Mouse (Mus musculus) stomach, embryonic 15.5 days (tissue): ENCODE measurements at regions not wholly inside any gene's neighbourhood (a gene's known extent, or its start where the extent isn't known, plus 50 kb on each side); places are given as distances from the start of the nearest gene placed in this dataset.

Experiments used
- ATAC-seq: fragments of 200-750 bp; cut with Nextera tagmentation; 2 replicates; pipeline ENCODE4 v1.8.0; 2017; ENCODE audit warnings: low read depth, moderate number of reproducible peaks, moderate TSS enrichment; ENCODE audit not compliant: insufficient read depth, low FRiP score
- H3K27ac ChIP-seq: fragments of 300-500 bp; sonication (generic); 2 replicates; pipeline ENCODE4 v1.5.1; 2015; ENCODE audit warnings: mild to moderate bottlenecking, inconsistent platforms
- H3K27me3 ChIP-seq: fragments of 300-500 bp; sonication (generic); replicated peaks from 2 replicates; pipeline ENCODE4 v1.6.1; 2015; ENCODE audit warnings: inconsistent platforms
- H3K36me3 ChIP-seq: fragments of 300-500 bp; sonication (generic); 2 replicates; pipeline ENCODE4 v1.6.1; 2015; ENCODE audit warnings: inconsistent platforms
- H3K4me1 ChIP-seq: fragments of 300-500 bp; sonication (generic); 2 replicates; pipeline ENCODE4 v1.6.1; 2015; ENCODE audit warnings: inconsistent platforms
- H3K4me2 ChIP-seq: fragments of 300-500 bp; sonication (generic); 2 replicates; pipeline ENCODE4 v1.6.1; 2015; ENCODE audit warnings: mild to moderate bottlenecking, inconsistent platforms
- H3K4me3 ChIP-seq: fragments of 300-500 bp; sonication (generic); replicated peaks from 2 replicates; pipeline ENCODE4 v1.5.1; 2015; ENCODE audit warnings: inconsistent platforms
- H3K9ac ChIP-seq: fragments of 300-500 bp; sonication (generic); 2 replicates; pipeline ENCODE4 v1.6.1; 2015; ENCODE audit warnings: inconsistent platforms
- H3K9me3 ChIP-seq: fragments of 300-500 bp; sonication (generic); 2 replicates; pipeline ENCODE4 v1.6.1; 2016; ENCODE audit warnings: inconsistent platforms
- WGBS: fragments of 180-500 bp; shearing (Covaris S2); methylation state at CpG from one replicate; pipeline ENCODE4 v1.1.7; 2015; 5-methylcytosine and 5-hydroxymethylcytosine counted together

DNA sequence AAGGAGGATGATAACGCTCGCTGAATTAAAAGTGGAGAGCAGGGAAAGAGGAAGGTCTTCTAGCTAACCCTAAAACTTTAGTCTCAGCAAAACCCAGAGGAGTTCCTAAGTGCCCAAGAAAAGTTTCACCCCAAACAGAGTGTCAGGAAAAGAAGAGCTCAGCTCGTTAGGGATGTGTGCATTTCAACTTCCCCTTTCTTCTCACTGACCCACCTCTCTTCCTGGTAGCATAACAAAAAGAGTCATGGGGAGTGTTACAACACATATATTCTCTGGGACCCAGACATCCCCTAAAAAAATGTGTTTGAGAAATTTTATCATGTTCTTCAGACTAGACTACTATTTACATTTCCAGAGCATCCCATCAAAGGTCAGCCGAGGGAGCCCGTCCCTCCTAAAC is 432.6 kb downstream of the Mctp2 start:
- H3K9ac ChIP-seq: no peak overlapping the region
- no peaks in the 10 kb centered on the region for H3K4me1 ChIP-seq
- 73% methylated on average over 5 of the region's 5 CpGs for WGBS
- no peak overlapping the region for H3K4me3 ChIP-seq
- no peak for ATAC-seq
- H3K36me3 ChIP-seq: no peaks in the 10 kb centered on the region
- no peaks in the 10 kb centered on the region for H3K27me3 ChIP-seq
- no peak overlapping the region for H3K27ac ChIP-seq
- no peak overlapping the region for H3K4me2 ChIP-seq
- no peaks in the 10 kb centered on the region for H3K9me3 ChIP-seq

DNA sequence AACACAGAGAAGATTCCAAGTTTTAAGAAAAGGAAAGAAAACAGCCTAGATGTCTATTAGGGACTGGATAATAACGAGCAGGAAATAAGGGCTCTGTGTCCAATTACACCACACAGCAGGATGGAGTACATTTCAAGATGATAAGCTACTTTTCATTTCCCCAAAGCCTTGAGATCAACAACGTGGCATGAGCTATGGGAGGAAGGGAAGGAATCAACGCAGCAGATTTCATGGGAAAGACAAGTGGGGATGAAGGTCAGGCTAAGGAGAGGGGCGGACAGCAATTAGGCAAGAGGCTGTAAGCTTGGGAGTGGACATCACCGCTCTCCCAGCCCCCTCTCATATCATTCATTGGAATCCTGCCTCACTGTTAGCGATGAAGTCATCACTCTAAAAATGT is 433.5 kb downstream of the Mctp2 start:
- H3K27me3 ChIP-seq: no peaks in the 10 kb centered on the region
- H3K9me3 ChIP-seq: no peaks in the 10 kb centered on the region
- H3K4me2 ChIP-seq: no peak overlapping the region
- no peak overlapping the region for H3K4me3 ChIP-seq
- H3K27ac ChIP-seq: no peak overlapping the region
- 60% methylated on average over 6 of the region's 6 CpGs for WGBS
- H3K4me1 ChIP-seq: no peaks in the 10 kb centered on the region
- H3K9ac ChIP-seq: no peak overlapping the region
- no peaks in the 10 kb centered on the region for H3K36me3 ChIP-seq
- ATAC-seq: no peak

GRCm38 (mm10) chr7:71867090-71867489 is 439.3 kb downstream of the Mctp2 start:
- Histone ChIP-seq H3K4me3 (no peak overlapping the region), H3K27ac (no peak overlapping the region), H3K4me2 (no peak overlapping the region), H3K9me3 (no peaks in the 10 kb centered on the region), H3K36me3 (no peaks in the 10 kb centered on the region), H3K9ac (no peak overlapping the region), H3K4me1 (0 out of 2 replicates have a peak, but pooled peaks cover 9% of the 10 kb centered on the region), H3K27me3 (no peaks in the 10 kb centered on the region)
- WGBS: 12% methylated on average over 3 of the region's 3 CpGs
- ATAC-seq: no peak

DNA sequence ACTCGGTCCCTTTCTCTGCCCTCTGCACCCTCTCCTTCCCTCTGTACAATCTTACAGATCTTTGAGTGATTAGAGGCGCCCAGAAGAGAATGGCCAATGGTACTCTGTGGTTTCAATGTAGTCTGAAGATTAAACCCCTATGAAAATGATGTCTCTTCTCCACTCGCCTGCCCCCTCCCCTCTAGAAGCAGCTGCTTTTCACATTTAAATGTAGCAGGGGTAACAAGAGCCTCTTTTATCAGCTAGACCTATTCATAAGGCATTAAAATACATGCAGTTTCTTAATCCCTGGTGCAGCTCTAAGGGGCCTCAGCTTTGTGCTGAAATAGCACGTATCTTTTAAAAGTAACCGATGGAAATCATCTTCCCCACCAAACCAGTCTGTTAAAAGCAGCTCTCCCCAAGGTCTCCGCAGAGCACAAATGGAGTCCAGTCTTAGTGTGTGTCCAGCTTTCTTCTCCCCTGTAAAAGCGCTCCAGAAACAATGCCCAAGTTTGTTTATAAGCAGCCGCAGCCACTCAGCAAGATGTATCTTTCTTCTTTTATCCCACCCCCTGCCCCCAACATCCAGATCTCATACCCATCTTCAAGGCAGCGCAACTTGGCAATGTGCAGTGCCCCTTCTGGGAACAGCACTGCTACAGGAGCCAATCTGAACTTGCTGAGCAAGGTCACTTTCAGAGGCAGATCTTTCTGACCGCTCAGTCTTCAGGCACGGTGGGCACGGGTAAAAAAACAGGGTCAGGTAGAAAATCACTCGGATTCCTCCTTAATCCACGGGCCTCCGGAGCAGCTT is 440.8 kb downstream of the Mctp2 start:
- 0 out of 2 replicates have a peak, but pooled peaks cover 9% of the 10 kb centered on the region for H3K4me1 ChIP-seq
- no peaks in the 10 kb centered on the region for H3K9me3 ChIP-seq
- no peak overlapping the region for H3K9ac ChIP-seq
- H3K27me3 ChIP-seq: no peaks in the 10 kb centered on the region
- no peak overlapping the region; the same call in 1 of the 2 replicates for H3K27ac ChIP-seq
- H3K4me2 ChIP-seq: no peak overlapping the region
- no peak overlapping the region for H3K4me3 ChIP-seq
- H3K36me3 ChIP-seq: no peaks in the 10 kb centered on the region
- no peak for ATAC-seq
- WGBS: 38% methylated on average over 15 of the region's 15 CpGs

GRCm38 (mm10) chr7:71852864-71853263 is 453.5 kb downstream of the Mctp2 start:
- H3K9me3 ChIP-seq: no peaks in the 10 kb centered on the region
- no peak for ATAC-seq
- no peak overlapping the region for H3K27ac ChIP-seq
- no peaks in the 10 kb centered on the region for H3K4me1 ChIP-seq
- 88% methylated on average over 3 of the region's 3 CpGs for WGBS
- no peak overlapping the region for H3K4me2 ChIP-seq
- no peak overlapping the region for H3K4me3 ChIP-seq
- no peaks in the 10 kb centered on the region for H3K27me3 ChIP-seq
- H3K9ac ChIP-seq: no peak overlapping the region
- H3K36me3 ChIP-seq: no peaks in the 10 kb centered on the region

DNA sequence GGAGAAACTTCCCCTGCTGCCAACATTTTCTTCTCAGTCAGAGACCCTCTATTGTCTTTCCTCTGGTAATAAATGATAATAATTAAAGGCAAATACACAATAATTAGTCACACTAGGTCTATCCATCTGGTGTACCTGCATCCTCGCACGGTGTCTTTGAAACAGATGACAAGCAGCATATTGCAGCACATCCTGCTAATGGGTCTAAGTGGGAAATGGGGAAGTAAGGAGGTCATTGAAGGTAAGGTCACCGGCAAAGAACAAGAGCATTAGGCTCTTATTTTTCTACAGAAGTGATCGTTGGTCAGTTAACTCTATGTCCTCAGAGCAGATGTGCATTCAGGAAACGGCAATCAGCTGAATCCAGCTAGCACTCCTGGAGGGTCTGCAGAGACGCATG is 457.2 kb downstream of the Mctp2 start:
- Histone ChIP-seq H3K9ac (no peak overlapping the region), H3K9me3 (no peaks in the 10 kb centered on the region), H3K27me3 (no peaks in the 10 kb centered on the region), H3K4me1 (no peaks in the 10 kb centered on the region), H3K4me2 (no peak overlapping the region), H3K27ac (no peak overlapping the region), H3K4me3 (no peak overlapping the region), H3K36me3 (no peaks in the 10 kb centered on the region)
- 85% methylated on average over 6 of the region's 6 CpGs for WGBS
- no peak for ATAC-seq

GRCm38 (mm10) chr7:71837845-71838244 is 468.6 kb downstream of the Mctp2 start:
- Histone ChIP-seq H3K27ac (no peak overlapping the region), H3K36me3 (no peaks in the 10 kb centered on the region), H3K9ac (no peak overlapping the region), H3K27me3 (no peaks in the 10 kb centered on the region), H3K4me2 (no peak overlapping the region), H3K4me1 (no peaks in the 10 kb centered on the region), H3K4me3 (no peak overlapping the region), H3K9me3 (no peaks in the 10 kb centered on the region)
- WGBS: 65% methylated on average over 6 of the region's 6 CpGs
- no peak; the same call in 1 of the 2 replicates for ATAC-seq

GRCm38 (mm10) chr7:71831790-71832525 is 474.4 kb downstream of the Mctp2 start:
- Histone ChIP-seq H3K4me1 (no peaks in the 10 kb centered on the region), H3K9me3 (no peaks in the 10 kb centered on the region), H3K36me3 (no peaks in the 10 kb centered on the region), H3K4me2 (no peak overlapping the region), H3K27ac (no peak overlapping the region), H3K9ac (no peak overlapping the region), H3K4me3 (no peak overlapping the region), H3K27me3 (no peaks in the 10 kb centered on the region)
- no peak for ATAC-seq
- WGBS: 81% methylated on average over 3 of the region's 3 CpGs

GRCm38 (mm10) chr7:71829567-71829966 is 476.8 kb downstream of the Mctp2 start:
- H3K9ac ChIP-seq: no peak overlapping the region
- no peaks in the 10 kb centered on the region for H3K27me3 ChIP-seq
- WGBS: 53% methylated on average over 6 of the region's 6 CpGs

GRCm38 (mm10) chr7:71816138-71816537 is 464.9 kb upstream of the Gm10295 start:
- Histone ChIP-seq H3K9ac (no peak overlapping the region), H3K27me3 (no peaks in the 10 kb centered on the region), H3K4me3 (no peak overlapping the region), H3K4me1 (no peaks in the 10 kb centered on the region), H3K27ac (no peak overlapping the region), H3K36me3 (no peaks in the 10 kb centered on the region), H3K9me3 (no peaks in the 10 kb centered on the region), H3K4me2 (no peak overlapping the region)
- 66% methylated on average over 11 of the region's 11 CpGs for WGBS
- ATAC-seq: no peak

More at GRCm38 (mm10) chr7:71829567-71829966, 476.8 kb downstream of the Mctp2 start:
- H3K4me2 ChIP-seq: no peak overlapping the region
- H3K27ac ChIP-seq: no peak overlapping the region
- no peaks in the 10 kb centered on the region for H3K36me3 ChIP-seq
- H3K4me3 ChIP-seq: no peak overlapping the region
- no peaks in the 10 kb centered on the region for H3K9me3 ChIP-seq
- no peak for ATAC-seq
- H3K4me1 ChIP-seq: no peaks in the 10 kb centered on the region

- Histone ChIP-seq H3K9ac (no peak overlapping the region), H3K27ac (no peak overlapping the region), H3K27me3 (no peaks in the 10 kb centered on the region), H3K4me1 (no peaks in the 10 kb centered on the region), H3K36me3 (no peaks in the 10 kb centered on the region), H3K9me3 (no peaks in the 10 kb centered on the region), H3K4me3 (no peak overlapping the region), H3K4me2 (no peak overlapping the region)
- WGBS: 28% methylated on average over 7 of the region's 7 CpGs
- no peak for ATAC-seq
Measured at GRCm38 (mm10) chr7:71794201-71794600, 442.9 kb upstream of the Gm10295 start.

DNA sequence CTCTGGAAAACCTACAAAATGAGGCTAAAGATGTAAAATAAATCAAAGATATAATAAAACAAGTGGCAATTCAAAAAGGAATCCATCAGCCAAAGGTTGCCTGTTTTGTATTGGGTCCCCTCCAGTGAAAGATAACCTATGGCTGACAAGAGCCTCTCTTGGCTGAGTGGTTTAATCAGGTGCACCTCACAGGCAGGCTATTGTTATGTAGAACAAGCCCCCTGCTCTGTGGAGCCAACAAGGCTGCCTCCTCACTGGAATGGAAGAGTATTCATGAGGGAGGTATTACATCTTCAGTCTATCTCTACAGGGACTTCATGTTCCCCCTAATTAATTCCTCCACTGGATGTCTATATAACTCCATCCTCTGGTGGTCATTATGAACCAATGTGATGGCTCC is 437.1 kb upstream of the Gm10295 start:
- Histone ChIP-seq H3K4me1 (no peaks in the 10 kb centered on the region), H3K4me2 (no peak overlapping the region), H3K9ac (no peak overlapping the region), H3K4me3 (no peak overlapping the region), H3K27me3 (no peaks in the 10 kb centered on the region), H3K9me3 (no peaks in the 10 kb centered on the region), H3K27ac (no peak overlapping the region), H3K36me3 (no peaks in the 10 kb centered on the region)
- no peak for ATAC-seq
